Mouse (Mus musculus) embryonic facial prominence, embryonic 12.5 days (tissue): Measurements from ENCODE around the gene Chrm1. TPM values are rescaled to one million over a fixed set of nuclear protein-coding genes. Genes with fewer than 3 reads are reported as not detected.

Source experiments
- ATAC-seq: fragments of 200-750 bp; cut with Nextera tagmentation; 2 replicates; pipeline ENCODE4 v1.8.0; 2017; ENCODE audit not compliant: insufficient number of reproducible peaks, insufficient read depth, low FRiP score, low TSS enrichment
- H3K27ac ChIP-seq: fragments of 300-500 bp; sonication (generic); 2 replicates; pipeline ENCODE4 v1.5.1; 2016; ENCODE audit warnings: mild to moderate bottlenecking
- H3K27me3 ChIP-seq: fragments of 300-500 bp; sonication (generic); 2 replicates; pipeline ENCODE4 v1.6.1; 2016; ENCODE audit warnings: mild to moderate bottlenecking, moderate library complexity
- H3K36me3 ChIP-seq: fragments of 300-500 bp; sonication (generic); 2 replicates; pipeline ENCODE4 v1.6.1; 2016; ENCODE audit warnings: mild to moderate bottlenecking
- H3K4me1 ChIP-seq: fragments of 300-500 bp; sonication (generic); 2 replicates; pipeline ENCODE4 v1.6.1; 2016
- H3K4me2 ChIP-seq: fragments of 300-500 bp; sonication (generic); replicated peaks from 2 replicates; pipeline ENCODE4 v1.6.1; 2016; ENCODE audit warnings: mild to moderate bottlenecking, moderate library complexity
- H3K4me3 ChIP-seq: fragments of 300-500 bp; sonication (generic); 2 replicates; pipeline ENCODE4 v1.5.1; 2016; ENCODE audit warnings: mild to moderate bottlenecking
- H3K9ac ChIP-seq: fragments of 300-500 bp; sonication (generic); 2 replicates; pipeline ENCODE4 v1.6.1; 2016; ENCODE audit warnings: mild to moderate bottlenecking, moderate library complexity
- H3K9me3 ChIP-seq: fragments of 300-500 bp; sonication (generic); 2 replicates; pipeline ENCODE4 v1.6.1; 2016; ENCODE audit warnings: mild to moderate bottlenecking, moderate library complexity
- WGBS: fragments of 180-500 bp; shearing (Covaris S2); methylation state at CpG from one replicate; pipeline ENCODE4 v1.1.7; 2016; 5-methylcytosine and 5-hydroxymethylcytosine counted together
- polyA plus RNA-seq: library from polyadenylated mRNA; unstranded; fragments of >200 nt; fragmentation: Nextera tagmentation; extraction: Ambion mirVana; gene quantifications from 2 replicates; pipeline ENCODE4 v1.2.1, GENCODE M21; 2016

Chrm1 gene
- polyA plus RNA-seq, 1 experiment from 2014 or later = 0.63 TPM

- Histone ChIP-seq H3K27me3 (no peaks in the 10 kb centered on the region), H3K4me2 (no peak overlapping the region), H3K36me3 (no peaks in the 10 kb centered on the region), H3K9me3 (no peaks in the 10 kb centered on the region), H3K4me1 (no peaks in the 10 kb centered on the region), H3K27ac (no peak overlapping the region), H3K4me3 (no peak overlapping the region), H3K9ac (no peak overlapping the region)
- ATAC-seq = no peak
- WGBS = 65% methylated on average over 9 of the region's 9 CpGs
These were observed 28.4 kb downstream of the Chrm1 start for GRCm38 (mm10) chr19:8691871-8692539.

GRCm38 (mm10) chr19:8692740-8693139 is 29.2 kb downstream of the Chrm1 start:
- Histone ChIP-seq H3K27ac (no peak overlapping the region), H3K4me2 (no peak overlapping the region), H3K9me3 (no peaks in the 10 kb centered on the region), H3K27me3 (no peaks in the 10 kb centered on the region), H3K9ac (no peak overlapping the region), H3K4me3 (no peak overlapping the region), H3K4me1 (no peaks in the 10 kb centered on the region), H3K36me3 (no peaks in the 10 kb centered on the region)
- WGBS = 69% methylated on average over 5 of the region's 5 CpGs
- no peak for ATAC-seq

GRCm38 (mm10) chr19:8695330-8695729 is 31.7 kb downstream of the Chrm1 start:
- ATAC-seq = peak; percentile 38; the same call in 1 of the 2 replicates
- H3K36me3 ChIP-seq = no peaks in the 10 kb centered on the region
- H3K4me2 ChIP-seq = no peak overlapping the region
- no peak overlapping the region for H3K27ac ChIP-seq
- no peak overlapping the region for H3K9ac ChIP-seq
- no peaks in the 10 kb centered on the region for H3K27me3 ChIP-seq
- H3K4me1 ChIP-seq = no peaks in the 10 kb centered on the region
- H3K9me3 ChIP-seq = no peaks in the 10 kb centered on the region
- 54% methylated on average over 5 of the region's 6 CpGs for WGBS
- H3K4me3 ChIP-seq = no peak overlapping the region

- Histone ChIP-seq H3K27ac (no peak overlapping the region), H3K9me3 (no peaks in the 10 kb centered on the region), H3K4me2 (no peak overlapping the region), H3K36me3 (no peaks in the 10 kb centered on the region), H3K4me3 (no peak overlapping the region), H3K4me1 (no peaks in the 10 kb centered on the region), H3K9ac (no peak overlapping the region), H3K27me3 (no peaks in the 10 kb centered on the region)
- ATAC-seq = no peak
- WGBS = 80% methylated on average over 9 of the region's 9 CpGs
These were observed 36.1 kb downstream of the Chrm1 start for GRCm38 (mm10) chr19:8699652-8700051.

- Histone ChIP-seq H3K27me3 (no peaks in the 10 kb centered on the region), H3K9me3 (no peaks in the 10 kb centered on the region), H3K36me3 (peaks cover 12% of the 10 kb centered on the region), H3K4me1 (no peaks in the 10 kb centered on the region), H3K27ac (no peak overlapping the region), H3K4me2 (no peak overlapping the region), H3K9ac (no peak overlapping the region), H3K4me3 (no peak overlapping the region)
- WGBS = 59% methylated on average over 3 of the region's 3 CpGs
- ATAC-seq = no peak
These were observed 38.9 kb downstream of the Chrm1 start for GRCm38 (mm10) chr19:8702458-8702857.

GRCm38 (mm10) chr19:8703571-8703970 is 40.0 kb downstream of the Chrm1 start:
- no peak for ATAC-seq
- WGBS = 64% methylated on average over 3 of the region's 4 CpGs
- no peaks in the 10 kb centered on the region for H3K9me3 ChIP-seq
- no peaks in the 10 kb centered on the region for H3K27me3 ChIP-seq
- H3K27ac ChIP-seq = no peak overlapping the region
- H3K36me3 ChIP-seq = peaks cover 23% of the 10 kb centered on the region
- H3K4me2 ChIP-seq = no peak overlapping the region
- H3K4me3 ChIP-seq = no peak overlapping the region
- no peak overlapping the region for H3K9ac ChIP-seq
- no peaks in the 10 kb centered on the region for H3K4me1 ChIP-seq

GRCm38 (mm10) chr19:8705026-8705708 is 41.6 kb downstream of the Chrm1 start:
- Histone ChIP-seq H3K4me2 (no peak overlapping the region), H3K9me3 (no peaks in the 10 kb centered on the region), H3K9ac (no peak overlapping the region), H3K4me3 (no peak overlapping the region), H3K27ac (no peak overlapping the region), H3K4me1 (no peaks in the 10 kb centered on the region), H3K27me3 (no peaks in the 10 kb centered on the region), H3K36me3 (peaks cover 39% of the 10 kb centered on the region)
- ATAC-seq = no peak
- 76% methylated on average over 6 of the region's 6 CpGs for WGBS

- H3K36me3 ChIP-seq = peaks cover 48% of the 10 kb centered on the region
- no peak overlapping the region for H3K9ac ChIP-seq
- 88% methylated on average over 7 of the region's 7 CpGs for WGBS
- H3K4me2 ChIP-seq = no peak overlapping the region
- ATAC-seq = no peak
- no peaks in the 10 kb centered on the region for H3K27me3 ChIP-seq
- peaks cover 8% of the 10 kb centered on the region; the same call in 1 of the 2 replicates for H3K4me1 ChIP-seq
- H3K4me3 ChIP-seq = no peak overlapping the region
- no peak overlapping the region for H3K27ac ChIP-seq
- no peaks in the 10 kb centered on the region for H3K9me3 ChIP-seq
These were observed 42.6 kb downstream of the Chrm1 start for GRCm38 (mm10) chr19:8706132-8706667.

GRCm38 (mm10) chr19:8706930-8707329 is 43.3 kb downstream of the Chrm1 start:
- Histone ChIP-seq H3K4me2 (no peak overlapping the region), H3K4me3 (no peak overlapping the region), H3K27ac (no peak overlapping the region), H3K9me3 (no peaks in the 10 kb centered on the region), H3K27me3 (no peaks in the 10 kb centered on the region), H3K36me3 (peaks cover 54% of the 10 kb centered on the region), H3K9ac (no peak overlapping the region), H3K4me1 (peaks cover 14% of the 10 kb centered on the region)
- ATAC-seq = no peak
- WGBS = 96% methylated on average over 7 of the region's 7 CpGs

GRCm38 (mm10) chr19:8708954-8709353 is 45.4 kb downstream of the Chrm1 start:
- H3K27me3 ChIP-seq = no peaks in the 10 kb centered on the region
- no peak for ATAC-seq
- peaks cover 56% of the 10 kb centered on the region for H3K36me3 ChIP-seq
- no peak overlapping the region for H3K9ac ChIP-seq
- H3K9me3 ChIP-seq = no peaks in the 10 kb centered on the region
- no peak overlapping the region for H3K27ac ChIP-seq
- H3K4me3 ChIP-seq = no peak overlapping the region
- WGBS = 95% methylated on average over 8 of the region's 8 CpGs
- H3K4me2 ChIP-seq = no peak overlapping the region
- peaks cover 19% of the 10 kb centered on the region for H3K4me1 ChIP-seq

GRCm38 (mm10) chr19:8710057-8710456 is 46.5 kb downstream of the Chrm1 start:
- Histone ChIP-seq H3K9ac (no peak overlapping the region), H3K36me3 (peaks cover 56% of the 10 kb centered on the region)
- 89% methylated on average over 2 of the region's 2 CpGs for WGBS

GRCm38 (mm10) chr19:8711506-8711905 is 47.9 kb downstream of the Chrm1 start:
- H3K4me1 ChIP-seq = peaks cover 22% of the 10 kb centered on the region
- ATAC-seq = no peak
- H3K4me2 ChIP-seq = peak overlapping the region; percentile 68
- 77% methylated on average over 4 of the region's 4 CpGs for WGBS
- H3K27ac ChIP-seq = peak overlapping the region; percentile 26; the same call in 1 of the 2 replicates
- peaks cover 53% of the 10 kb centered on the region for H3K36me3 ChIP-seq
- H3K27me3 ChIP-seq = no peaks in the 10 kb centered on the region
- no peaks in the 10 kb centered on the region for H3K9me3 ChIP-seq
- H3K4me3 ChIP-seq = peak overlapping the region; percentile 86
- H3K9ac ChIP-seq = no peak overlapping the region

More at GRCm38 (mm10) chr19:8710057-8710456, 46.5 kb downstream of the Chrm1 start:
- Histone ChIP-seq H3K4me3 (no peak overlapping the region), H3K9me3 (no peaks in the 10 kb centered on the region), H3K27ac (no peak overlapping the region), H3K4me1 (peaks cover 22% of the 10 kb centered on the region), H3K4me2 (0 out of 2 replicates have a peak overlapping the region, but pooled peaks have one; percentile 4), H3K27me3 (no peaks in the 10 kb centered on the region)
- ATAC-seq = no peak
